Mouse (Mus musculus) ovary, postnatal 10 days (tissue): ENCODE results near the gene Eloa.

Experiments
- DNase-seq: peaks from one replicate; pipeline ENCODE4 v3.0.0; 2022; ENCODE audit warnings: low spot score

The Eloa gene

GRCm38 (mm10) chr4:136030968-136031909 lies 9.7 kb upstream of the Eloa start:
- DNase-seq, result no peak

GRCm38 (mm10) chr4:136028689-136029088 lies 7.1 kb upstream of the Eloa start:
- DNase-seq, result no peak

GRCm38 (mm10) chr4:136028132-136028564 lies 6.6 kb upstream of the Eloa start:
- no peak for DNase-seq

GRCm38 (mm10) chr4:136027416-136028131 lies 6.0 kb upstream of the Eloa start:
- no peak for DNase-seq

- no peak for DNase-seq
Measured at GRCm38 (mm10) chr4:136025350-136025749, 3.8 kb upstream of the Eloa start.

GRCm38 (mm10) chr4:136022924-136023323 lies 1.4 kb upstream of the Eloa start:
- DNase-seq, result no peak

GRCm38 (mm10) chr4:136020743-136021548 lies 617 bp downstream of the Eloa start:
- DNase-seq, result no peak

GRCm38 (mm10) chr4:136016059-136016602 lies 5.4 kb downstream of the Eloa start:
- DNase-seq, result no peak

GRCm38 (mm10) chr4:136010586-136010985 lies 11.0 kb downstream of the Eloa start:
- no peak for DNase-seq

GRCm38 (mm10) chr4:136008782-136009447 lies 12.6 kb downstream of the Eloa start:
- DNase-seq, result no peak

- no peak for DNase-seq
Measured at GRCm38 (mm10) chr4:136006821-136007220, 14.7 kb downstream of the Eloa start.

GRCm38 (mm10) chr4:136004921-136005320 lies 16.6 kb downstream of the Eloa start:
- DNase-seq, result no peak

- DNase-seq, result no peak
Measured at GRCm38 (mm10) chr4:136004107-136004675, 17.4 kb downstream of the Eloa start.

- no peak for DNase-seq
Measured at GRCm38 (mm10) chr4:135995118-135995517, 26.4 kb downstream of the Eloa start.

- no peak for DNase-seq
Measured at GRCm38 (mm10) chr4:135993941-135994340, 27.6 kb downstream of the Eloa start.

GRCm38 (mm10) chr4:135987714-135988113 lies 33.8 kb downstream of the Eloa start:
- no peak for DNase-seq

- DNase-seq, result peak; percentile 92
Measured at GRCm38 (mm10) chr4:135986943-135987710, 34.4 kb downstream of the Eloa start, which contains the start of gene Pithd1. Gene Pithd1, minus strand, starts transcription at chr4:135987264.

GRCm38 (mm10) chr4:135986301-135986942 lies 35.1 kb downstream of the Eloa start:
- no peak for DNase-seq

- no peak for DNase-seq
Measured at GRCm38 (mm10) chr4:135985769-135986168, 35.8 kb downstream of the Eloa start.

GRCm38 (mm10) chr4:135985193-135985592 lies 36.4 kb downstream of the Eloa start:
- no peak for DNase-seq
